Mouse (Mus musculus) colon, adult 2 months (tissue): Measurements from ENCODE around the gene Tuba8. TPM values are rescaled to one million over a fixed set of nuclear protein-coding genes. Genes with fewer than 3 reads are reported as not detected.

Experiments used
- polyA plus RNA-seq: library from polyadenylated mRNA; depleted of rRNA; stranded (reverse); fragments of >200 nt; gene quantifications from 2 replicates; pipeline ENCODE4 v1.2.3, GENCODE M21; 2012; rRNA removed

Tuba8 gene
- polyA plus RNA-seq: 0.07 and 0.15 TPM in 2 replicates

DNA sequence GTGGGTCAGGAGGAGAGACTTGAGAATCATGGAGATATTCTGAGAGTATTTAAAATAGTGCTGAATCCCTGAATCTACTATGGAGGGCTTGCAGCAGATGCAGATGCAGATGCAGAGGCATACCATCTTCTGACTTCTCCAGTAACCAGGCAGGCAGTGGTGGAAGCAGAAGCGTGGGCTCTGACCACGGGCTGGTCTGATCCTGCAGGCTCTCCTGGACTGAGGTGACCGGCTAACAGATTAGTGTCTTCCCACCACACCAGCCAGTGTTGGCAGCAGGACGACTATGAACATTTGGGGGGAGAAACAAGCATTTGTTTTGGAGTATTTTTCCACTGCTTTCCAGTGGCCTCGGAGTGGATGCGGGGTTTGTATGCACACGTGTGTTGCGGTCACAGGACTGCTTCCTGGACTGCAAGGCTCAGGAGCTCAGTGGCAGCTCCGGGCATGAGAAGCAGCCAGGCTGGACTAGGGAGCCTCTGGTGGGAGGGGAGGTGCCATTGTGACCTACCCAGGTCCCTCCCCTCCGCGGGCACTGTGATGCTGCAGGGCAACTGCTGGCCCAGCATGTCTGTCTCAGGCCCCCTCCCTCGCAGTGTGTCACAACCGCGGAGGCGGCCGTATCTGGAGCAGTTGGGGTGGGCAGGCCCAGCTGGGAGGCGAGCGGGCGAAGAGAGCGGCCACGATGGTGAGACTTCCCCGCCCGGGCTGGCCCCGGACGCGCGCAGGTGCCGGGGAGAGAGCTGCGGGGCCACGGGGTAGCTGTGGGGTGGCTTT, at the start of gene Tuba8:
TSS of gene Tuba8 (plus strand) at position 548 of the 777 bp plus-strand sequence.

DNA sequence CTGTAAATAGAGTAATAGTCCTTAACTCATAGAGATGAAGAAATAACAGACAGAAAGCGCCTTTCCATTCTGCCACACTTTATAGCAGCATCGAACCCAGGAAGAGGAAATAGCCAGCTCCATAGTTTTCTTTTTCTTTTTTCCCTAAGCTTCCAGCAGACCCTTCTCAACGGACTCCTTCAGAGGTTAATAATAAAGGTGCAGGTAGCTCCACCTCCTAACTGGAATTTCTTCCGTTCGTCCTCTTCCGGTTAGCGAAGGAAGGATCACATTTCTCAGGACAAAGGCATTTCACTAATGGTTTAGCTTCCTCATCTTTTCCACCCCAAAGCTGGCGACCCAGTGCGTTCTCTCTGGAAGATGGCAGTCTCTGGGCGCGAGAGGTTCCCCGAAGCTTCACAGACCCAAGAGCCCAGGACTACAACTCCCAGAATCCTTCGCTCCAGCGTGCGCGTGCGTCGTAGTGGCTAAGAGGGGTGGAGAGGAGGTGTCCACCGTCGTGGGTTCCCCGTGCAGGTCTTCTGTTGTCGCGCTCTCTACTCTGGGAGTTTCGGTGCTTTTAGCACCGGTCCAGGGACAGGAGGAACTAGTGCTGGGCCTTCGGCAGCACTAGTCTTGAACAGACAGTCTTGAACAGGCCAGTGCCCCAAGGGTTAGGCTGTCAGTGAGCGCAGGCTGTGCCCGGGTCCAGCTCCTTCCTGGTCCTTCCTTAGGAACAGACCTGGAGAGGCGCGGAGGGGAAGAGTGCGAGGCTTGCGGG, 26.9 kb upstream of the Tuba8 start, which contains the start of gene Pex26:
TSS of gene Pex26 (plus strand) at position 254 of the 760 bp plus-strand sequence.

DNA sequence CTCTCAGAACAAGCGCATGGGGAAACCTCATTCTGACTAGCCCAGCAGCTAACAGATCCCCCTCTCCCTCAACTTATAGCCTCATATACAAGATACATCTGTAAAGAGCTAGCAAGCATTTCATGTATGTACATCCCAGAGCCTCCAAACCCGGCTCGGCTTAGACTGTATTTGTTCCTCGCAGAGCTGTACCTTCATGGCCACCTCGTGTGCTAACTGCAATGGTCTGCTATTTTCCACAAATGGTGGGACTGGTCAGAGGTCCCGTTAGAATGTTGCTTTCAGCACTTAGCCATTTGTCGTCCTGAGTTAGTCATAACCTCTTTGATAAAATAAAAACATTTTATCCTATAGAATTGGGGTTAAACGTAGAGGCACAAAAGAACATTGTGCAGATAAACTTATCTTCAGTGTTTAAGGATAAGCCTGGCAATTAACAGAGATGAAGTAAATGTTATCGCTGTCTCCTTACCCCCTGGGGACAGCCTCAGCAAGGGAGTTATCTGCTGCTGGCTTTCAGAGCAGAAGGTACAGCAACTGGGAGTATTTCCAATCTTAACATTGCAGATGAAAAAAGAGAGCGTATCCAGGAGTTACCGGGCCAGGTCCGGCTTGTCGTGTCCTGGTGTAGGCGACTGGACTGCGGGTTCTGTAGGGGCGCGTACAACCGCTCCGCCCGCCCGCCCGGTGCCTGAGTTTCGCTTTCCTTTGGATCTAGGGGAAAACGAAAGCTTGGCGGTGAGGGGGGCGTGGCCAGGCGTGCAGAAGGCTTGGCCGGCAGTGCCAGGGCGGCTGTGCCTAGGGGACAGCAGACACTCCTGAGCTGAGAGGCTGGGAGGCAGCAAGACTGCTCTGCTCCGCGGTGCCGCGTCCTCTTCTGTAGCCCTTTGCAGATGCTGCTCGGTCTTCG, 34.9 kb downstream of the Tuba8 start, which contains the start of gene Usp18:
TSS of gene Usp18 (plus strand) at position 780 of the 910 bp plus-strand sequence.

Other genes starting within 250 kb of the Tuba8 start
- gene Mical3, start 79.7 kb upstream of the Tuba8 start, polyA plus RNA-seq: 14.9 and 16.8 TPM in 2 replicates
- gene Pex26, start 27.0 kb upstream of the Tuba8 start, polyA plus RNA-seq: 24.6 and 27.8 TPM in 2 replicates
- gene Usp18, start 35.2 kb downstream of the Tuba8 start, polyA plus RNA-seq: 0.90 and 2.0 TPM in 2 replicates
- gene Slc6a13, start 89.5 kb downstream of the Tuba8 start, polyA plus RNA-seq: 0.38 and 0.45 TPM in 2 replicates
- 0.95 and 1.3 TPM in 2 replicates for gene Slc6a12, start 132.4 kb downstream of the Tuba8 start, polyA plus RNA-seq